Mouse (Mus musculus) cerebellum, adult 18-20 months (tissue): ENCODE measurements around the gene Cab39l.
A peak's percentile ranks its signal among the peaks of the same experiment; 100 is the strongest.
"Not testable (repeated sequence)": the region's sequence is repeated elsewhere in the genome, so short reads cannot be mapped to it uniquely, and the experiment has no call there.

Source experiments
- DNase-seq, 2 experiments: peaks; one replicate each; pipeline ENCODE4 v3.0.0; 2021

Cab39l gene

DNA sequence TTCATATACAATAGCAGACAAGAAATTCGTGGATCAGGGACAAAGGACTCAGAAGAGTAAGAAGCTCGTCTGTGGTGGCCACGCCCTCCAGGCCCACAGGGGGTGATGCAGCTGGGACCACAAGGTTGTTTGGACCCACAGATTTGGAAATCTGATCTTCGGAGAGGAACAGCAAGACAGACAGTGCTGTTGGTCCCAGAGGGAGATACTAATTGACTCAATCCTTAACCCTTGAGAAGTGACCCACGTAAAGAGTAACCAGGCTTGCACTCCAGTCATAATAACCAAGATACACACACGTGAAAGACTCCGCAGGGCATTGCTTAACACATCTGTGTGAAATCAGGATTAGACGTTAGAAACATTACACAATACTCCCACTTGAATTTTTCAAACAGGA is 151.1 kb downstream of the Cab39l start:
- DNase-seq, result no peak

- no peak for DNase-seq
These were observed 151.8 kb downstream of the Cab39l start for GRCm38 (mm10) chr14:59592593-59592992.

DNA sequence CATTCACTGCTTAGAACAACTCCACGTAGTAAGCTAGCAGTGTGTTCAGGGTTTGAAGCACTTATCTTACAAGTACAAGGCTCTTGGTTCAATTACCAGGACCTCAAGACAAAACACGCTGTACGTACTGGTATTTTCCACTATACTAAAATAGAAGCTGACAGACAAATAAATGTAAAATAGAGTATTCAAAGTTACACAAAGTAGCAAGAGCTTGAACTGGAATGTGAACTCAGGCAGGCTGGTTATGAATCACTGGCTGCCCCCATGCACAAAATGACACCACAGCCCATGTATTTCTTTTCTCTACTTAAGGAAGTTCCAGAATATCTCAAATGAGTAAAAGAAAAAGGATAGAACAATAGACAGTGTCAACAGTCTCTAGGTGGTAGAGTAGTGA is 154.2 kb downstream of the Cab39l start:
- DNase-seq, result no peak

GRCm38 (mm10) chr14:59597398-59598259 is 156.9 kb downstream of the Cab39l start, which contains the start of gene Cdadc1:
TSS of gene Cdadc1 (minus strand) at chr14:59597959.
- DNase-seq, result peak; percentile 91 to 98

- DNase-seq, result no peak
These were observed 157.5 kb downstream of the Cab39l start for GRCm38 (mm10) chr14:59598260-59598627.

GRCm38 (mm10) chr14:59604002-59604645 is 163.4 kb downstream of the Cab39l start:
- peak in 1 of 2 experiments; percentile 30 for DNase-seq

DNA sequence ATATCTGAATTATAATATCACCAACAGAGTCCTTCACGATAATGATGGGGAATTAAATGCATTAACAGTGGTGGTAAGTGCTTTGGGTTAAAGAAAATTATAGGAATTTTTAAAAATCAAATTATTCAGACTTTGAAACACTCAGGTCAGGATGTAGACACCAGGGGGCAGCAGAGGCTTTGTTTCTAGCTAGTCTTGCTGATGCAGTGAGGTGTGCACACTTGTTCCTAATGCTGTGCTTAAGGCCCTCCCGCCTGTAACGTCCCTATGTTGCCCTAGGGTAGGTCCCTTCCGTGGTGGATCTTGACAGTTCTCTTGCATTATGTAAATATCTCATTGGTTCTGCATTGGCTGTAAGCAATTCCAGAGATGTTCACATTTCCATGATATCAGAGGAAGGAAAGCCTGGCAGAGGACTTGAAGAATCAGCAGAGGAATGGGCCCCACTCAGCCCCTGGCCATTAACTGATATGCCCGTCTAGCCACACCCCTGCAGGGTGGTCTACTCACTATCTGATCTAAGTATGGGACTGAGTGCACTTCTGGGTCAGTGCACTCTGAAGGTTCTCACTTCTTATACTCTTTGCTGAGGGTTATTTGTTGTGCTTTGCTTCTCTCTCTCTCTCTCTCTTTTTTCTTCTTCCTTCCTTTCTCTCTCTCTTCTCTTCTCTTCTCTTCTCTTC is 165.0 kb downstream of the Cab39l start:
- peak; percentile 65 to 76 for DNase-seq

DNA sequence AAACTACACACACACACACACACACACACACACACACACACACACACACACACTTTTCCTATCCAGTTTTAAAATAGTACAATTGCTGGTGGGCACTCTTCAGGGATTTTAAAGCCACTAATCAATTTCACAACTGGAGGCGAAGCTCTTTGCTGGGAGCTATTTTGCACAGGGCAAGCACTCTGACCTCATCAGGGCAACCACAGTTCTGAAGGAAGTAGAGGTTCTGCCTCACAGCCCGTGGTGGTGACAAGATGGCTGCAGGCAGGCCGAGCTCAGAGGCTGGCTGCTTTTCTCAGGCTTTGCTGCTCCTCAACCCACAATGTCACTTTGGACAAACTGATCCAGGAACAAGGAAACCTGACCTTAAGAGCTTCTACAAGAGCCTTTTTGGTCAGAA is 166.2 kb downstream of the Cab39l start:
- DNase-seq, result no peak

DNA sequence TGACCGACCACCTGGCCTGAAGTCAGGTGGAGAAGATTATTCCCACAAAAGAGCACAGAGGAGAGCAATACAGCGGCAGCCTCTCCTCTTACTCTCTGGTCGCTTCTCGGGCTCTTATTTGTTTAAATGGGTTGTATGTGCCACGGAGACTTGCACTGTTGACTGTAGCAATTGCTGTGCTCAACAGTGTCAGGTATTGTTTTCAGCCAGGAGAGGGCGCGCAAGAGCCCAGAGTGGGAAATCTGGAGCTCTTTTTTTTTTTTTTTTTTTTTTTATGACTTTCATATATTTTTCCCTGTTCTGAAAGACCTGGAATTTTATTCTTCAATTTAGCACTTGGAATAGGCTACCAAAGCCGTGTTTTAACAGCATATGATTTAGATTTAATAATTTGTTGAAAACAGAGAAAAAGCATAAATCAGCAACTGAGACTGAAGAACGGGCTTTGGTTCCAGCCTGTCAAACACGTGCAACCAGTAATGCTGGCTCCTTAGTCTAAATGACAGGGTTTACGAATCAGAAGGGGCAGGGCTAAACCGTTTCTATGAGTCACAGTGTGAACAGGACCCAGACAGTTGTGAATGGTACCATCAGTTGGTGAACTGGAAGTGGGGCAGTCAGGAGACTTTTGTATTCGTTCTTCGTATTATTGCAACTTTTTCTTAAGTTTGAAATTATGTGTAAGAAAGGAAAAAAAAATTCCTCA is 172.3 kb downstream of the Cab39l start:
- peak; percentile 53 to 58 for DNase-seq

DNA sequence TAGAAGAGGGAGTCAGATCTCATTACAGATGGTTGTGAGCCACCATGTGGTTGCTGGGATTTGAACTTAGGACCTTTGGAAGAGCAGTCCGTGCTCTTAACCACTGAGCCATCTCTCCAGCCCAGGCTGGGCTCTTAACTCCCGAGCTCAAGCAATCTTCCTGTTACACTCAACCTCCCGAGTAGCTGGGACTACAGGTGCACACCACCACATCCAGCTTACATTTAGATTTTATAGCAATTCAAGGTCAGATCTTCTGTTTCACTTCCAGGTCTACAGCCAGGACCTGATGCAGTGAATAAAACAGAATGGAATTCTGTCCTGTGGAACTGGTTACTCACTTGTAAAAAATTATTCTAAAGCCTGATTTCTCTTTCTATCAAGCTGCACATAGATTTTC is 173.4 kb downstream of the Cab39l start:
- DNase-seq, result not testable (repeated sequence)

DNA sequence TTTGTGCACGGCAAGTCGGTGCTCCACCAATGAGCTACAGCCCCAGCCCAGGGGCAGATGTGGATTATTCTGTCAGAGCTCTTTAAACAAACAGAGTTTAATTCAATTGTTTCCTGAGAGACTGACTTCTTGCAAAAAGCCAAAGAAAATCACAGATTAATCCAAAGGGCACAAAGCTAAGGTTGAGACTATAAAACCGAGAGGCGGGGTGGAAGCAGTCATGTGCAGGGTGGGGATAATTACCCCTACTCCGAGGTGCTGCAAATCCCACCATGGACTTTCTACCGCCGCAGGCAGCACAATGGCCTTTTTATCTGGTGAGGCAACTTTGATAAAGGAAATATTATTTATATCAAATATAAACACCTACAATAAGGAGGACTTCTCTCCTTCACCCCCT is 176.0 kb downstream of the Cab39l start:
- DNase-seq, result no peak

GRCm38 (mm10) chr14:59624326-59624885 is 183.6 kb downstream of the Cab39l start:
- DNase-seq, result no peak

DNA sequence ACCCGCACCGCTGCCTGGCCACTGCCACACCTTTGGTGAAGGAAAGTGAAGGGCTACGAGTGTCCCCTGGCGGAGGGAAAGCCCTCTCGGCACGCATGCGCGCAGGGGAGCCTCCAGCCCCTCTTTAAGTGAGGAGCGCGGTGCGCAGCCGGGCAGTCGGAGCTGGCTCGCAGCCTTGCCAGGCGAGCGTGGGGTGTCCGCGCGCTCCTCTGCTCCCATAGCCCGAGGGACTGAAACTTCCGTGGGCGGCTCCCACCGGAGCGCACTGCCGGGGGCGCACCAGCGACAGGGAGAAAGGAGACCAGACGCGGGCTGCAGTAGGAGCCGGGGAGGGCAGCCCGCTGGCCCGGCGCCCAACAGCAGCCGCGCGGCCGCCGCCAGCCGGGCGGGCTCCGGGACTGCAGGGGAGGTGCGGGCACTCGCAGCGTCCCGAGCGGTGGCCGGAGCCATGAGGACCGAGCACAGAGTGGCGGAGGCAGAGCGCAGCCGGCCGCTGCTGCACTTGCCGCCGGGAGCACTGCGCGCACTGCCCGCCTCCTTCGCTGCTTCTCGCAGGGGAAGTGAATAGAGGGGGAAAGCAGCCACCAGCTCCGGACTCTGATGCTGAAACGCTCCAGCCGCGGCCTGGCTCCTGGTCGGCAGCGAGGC is 184.5 kb downstream of the Cab39l start, which contains the start of gene Shisa2:
Shisa2 (plus strand) TSS at position 151 of the 648 bp plus-strand sequence.
- DNase-seq, result peak; percentile 10 to 24

DNA sequence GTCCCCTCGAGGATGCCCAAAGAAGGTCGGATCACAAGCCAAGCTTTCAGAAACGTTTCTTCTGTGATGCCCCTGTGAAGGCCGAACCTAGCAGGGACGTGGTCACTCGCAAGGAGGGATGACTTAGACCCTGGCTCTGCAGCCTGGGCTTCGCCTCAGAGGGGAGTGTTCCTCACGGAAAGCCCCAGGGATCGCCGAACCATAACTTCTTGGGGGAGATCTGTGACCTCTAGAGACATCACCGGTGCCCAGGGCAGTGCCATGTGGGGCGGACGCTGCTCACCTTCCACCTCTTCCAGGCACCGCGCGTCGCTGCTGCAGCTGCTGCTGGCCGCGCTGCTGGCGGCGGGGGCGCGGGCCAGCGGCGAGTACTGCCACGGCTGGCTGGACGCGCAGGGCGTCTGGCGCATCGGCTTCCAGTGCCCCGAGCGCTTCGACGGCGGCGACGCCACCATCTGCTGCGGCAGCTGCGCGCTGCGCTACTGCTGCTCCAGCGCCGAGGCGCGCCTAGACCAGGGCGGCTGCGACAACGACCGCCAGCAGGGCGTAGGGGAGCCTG is 185.1 kb downstream of the Cab39l start:
- DNase-seq, result no peak

DNA sequence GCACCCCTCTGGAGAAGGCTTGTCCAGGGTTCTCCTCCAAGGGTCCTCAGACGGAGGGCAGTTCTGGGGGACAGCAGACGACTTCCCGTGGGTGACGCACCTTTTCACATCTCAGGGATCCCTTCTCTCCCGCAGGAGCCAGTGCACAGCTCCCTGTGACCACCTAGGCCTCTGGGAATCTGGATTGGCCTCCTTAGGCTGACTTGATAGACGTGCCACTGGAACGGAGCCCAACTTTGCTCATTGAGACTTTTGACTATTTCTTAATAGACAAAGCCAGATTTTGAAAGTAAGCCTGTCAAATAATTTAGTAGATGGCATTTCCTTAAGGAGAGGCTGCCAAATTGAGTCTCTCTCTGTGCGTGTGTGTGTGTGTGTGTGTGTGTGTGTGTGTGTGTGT is 185.9 kb downstream of the Cab39l start:
- DNase-seq, result no peak

- DNase-seq, result no peak
These were observed 186.4 kb downstream of the Cab39l start for GRCm38 (mm10) chr14:59627142-59627680.

GRCm38 (mm10) chr14:59627823-59628222 is 187.1 kb downstream of the Cab39l start:
- DNase-seq, result no peak

GRCm38 (mm10) chr14:59629308-59629707 is 188.5 kb downstream of the Cab39l start:
- DNase-seq, result no peak

- DNase-seq, result no peak
These were observed 189.3 kb downstream of the Cab39l start for GRCm38 (mm10) chr14:59630096-59630495.

DNA sequence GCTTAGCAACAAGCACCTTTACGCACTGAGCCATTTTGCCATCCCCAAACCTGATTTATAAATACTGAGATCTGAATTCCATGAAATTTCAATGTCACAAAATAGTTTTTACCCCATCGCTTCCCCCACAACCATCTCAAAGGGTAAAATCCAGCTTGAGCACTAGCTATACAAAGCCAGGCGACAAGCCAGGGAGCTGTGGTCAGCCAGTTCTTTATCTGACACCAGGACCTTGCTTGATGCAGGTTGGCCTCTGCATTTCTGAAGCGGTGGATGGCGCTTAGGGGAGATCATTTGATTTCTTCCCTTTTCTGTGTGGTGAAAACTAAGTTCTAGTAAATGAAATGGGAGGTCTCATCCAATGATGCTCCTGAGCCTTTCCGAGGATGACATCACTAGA is 191.3 kb downstream of the Cab39l start:
- DNase-seq, result no peak

GRCm38 (mm10) chr14:59633295-59633898 is 192.6 kb downstream of the Cab39l start:
- no peak for DNase-seq
